Mouse (Mus musculus) adrenal gland, adult 10 weeks (tissue): ENCODE measurements around the gene Gm21983. TPM values are rescaled to one million over a fixed set of nuclear protein-coding genes. Genes with fewer than 3 reads are reported as not detected.

Source experiments
- polyA plus RNA-seq: library from polyadenylated mRNA; stranded (reverse); fragments of 350-450 nt; fragmentation: Illumina TruSeq; extraction: RNeasy Lipid Tissue Mini Kit (QIAGEN cat#74804); gene quantifications from one replicate; pipeline ENCODE4 v1.2.3, GENCODE M21; 2014; ENCODE audit warnings: low read depth, low replicate concordance

Gene Gm21983
- not detected for polyA plus RNA-seq

GRCm38 (mm10) chr7:27180837-27181695, at the start of gene Gm21983, which contains the start of gene Mia:
TSS of gene Gm21983 (minus strand) at chr7:27181086.
TSS of gene Mia (minus strand) at chr7:27181157.

GRCm38 (mm10) chr7:27228281-27228821, 47.5 kb upstream of the Gm21983 start, which contains the start of gene Itpkc:
TSS of gene Itpkc (minus strand) at chr7:27228661.

GRCm38 (mm10) chr7:27195681-27196611, 15.1 kb upstream of the Gm21983 start, which contains the start of the genes BC024978 and Snrpa:
TSS of gene BC024978 (plus strand) at chr7:27195781.
TSS of gene Snrpa (minus strand) at chr7:27196271.

GRCm38 (mm10) chr7:27178324-27179216, 2.3 kb downstream of the Gm21983 start, which contains the start of gene Rab4b:
TSS of gene Rab4b (minus strand) at chr7:27178896.

GRCm38 (mm10) chr7:27166614-27167474, 14.0 kb downstream of the Gm21983 start, which contains the start of gene Egln2:
TSS of gene Egln2 (minus strand) at chr7:27166802.

GRCm38 (mm10) chr7:27153205-27153764, 27.6 kb downstream of the Gm21983 start, which contains the start of gene Cyp2t4:
TSS of gene Cyp2t4 (plus strand) at chr7:27153714.

GRCm38 (mm10) chr7:27119676-27120075, 61.2 kb downstream of the Gm21983 start, which contains the start of gene Cyp2f2:
TSS of gene Cyp2f2 (plus strand) at chr7:27119909.

Other genes starting within 250 kb of the Gm21983 start
- not detected for gene Cyp2a22, start 241.7 kb downstream of the Gm21983 start, polyA plus RNA-seq
- gene Cyp2a12, start 152.0 kb downstream of the Gm21983 start, polyA plus RNA-seq, result not detected
- 70.2 TPM for gene Cyp2f2, start 61.2 kb downstream of the Gm21983 start, polyA plus RNA-seq
- not detected for gene Cyp2t4, start 27.4 kb downstream of the Gm21983 start, polyA plus RNA-seq
- 6.1 TPM for gene Egln2, start 14.3 kb downstream of the Gm21983 start, polyA plus RNA-seq
- gene Rab4b, start 2.2 kb downstream of the Gm21983 start, polyA plus RNA-seq, result 2.9 TPM
- not detected for gene Mia, start 71 bp upstream of the Gm21983 start, polyA plus RNA-seq
- 15.8 TPM for gene BC024978, start 14.7 kb upstream of the Gm21983 start, polyA plus RNA-seq
- 7.7 TPM for gene Snrpa, start 15.2 kb upstream of the Gm21983 start, polyA plus RNA-seq
- 0.58 TPM for gene Itpkc, start 47.6 kb upstream of the Gm21983 start, polyA plus RNA-seq
- 1.8 TPM for gene Coq8b, start 51.9 kb upstream of the Gm21983 start, polyA plus RNA-seq
- 0.35 TPM for gene Numbl, start 77.3 kb upstream of the Gm21983 start, polyA plus RNA-seq
- gene Ltbp4, start 156.6 kb upstream of the Gm21983 start, polyA plus RNA-seq, result 1.6 TPM
- gene Shkbp1, start 174.9 kb upstream of the Gm21983 start, polyA plus RNA-seq, result 0.99 TPM
- not detected for gene Gm20479, start 176.3 kb upstream of the Gm21983 start, polyA plus RNA-seq